Mouse (Mus musculus): Measurements from ENCODE around the gene Kbtbd3. TPM values are rescaled to one million over a fixed set of nuclear protein-coding genes. Genes with fewer than 3 reads are reported as not detected.

Gene Kbtbd3
- total and polyA plus RNA-seq, 2 experiments from 2014 or later, result 8.4 to 10.3 TPM

DNA sequence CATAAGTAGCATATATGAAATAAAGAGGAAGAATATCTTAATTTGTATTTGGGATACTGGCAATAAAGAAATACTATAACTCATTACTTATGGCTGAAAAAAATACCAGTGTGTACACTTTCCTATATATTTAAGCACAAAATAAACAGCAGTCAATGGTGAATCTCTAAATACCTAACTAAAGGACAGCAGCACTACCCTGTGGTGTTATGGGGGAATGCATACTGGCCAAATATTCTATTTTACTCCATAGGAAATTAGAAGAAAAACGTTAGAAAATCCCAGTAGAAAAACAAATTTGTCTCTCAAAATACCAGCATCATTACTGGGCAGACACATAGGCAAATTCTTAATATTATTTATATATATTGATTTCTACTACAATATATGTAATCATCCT, 4.8 kb upstream of the Kbtbd3 start:
- Histone ChIP-seq H3K9me3 (ENCODE audit: low read length) (no peaks in the 10 kb centered on the region), H3K36me3 (ENCODE audit: insufficient read depth) (peaks cover 7% of the 10 kb centered on the region), H3K27ac (ENCODE audit: low read depth, low read length) (no peak overlapping the region), H3K4me3 (ENCODE audit: low read depth, low read length) (no peak overlapping the region), H3K27me3 (ENCODE audit: insufficient read depth, low read length) (no peaks in the 10 kb centered on the region), H3K4me1 (ENCODE audit: insufficient read depth) (peaks cover 8% of the 10 kb centered on the region), H3K9ac (no peak overlapping the region), H3K4me2 (ENCODE audit: low read depth) (no peak overlapping the region)
- DNase-seq (no peak), ATAC-seq (no peak)
- WGBS, result 48% methylated on average over 1 of the region's 1 CpGs
- TF ChIP-seq CTCF (IDR thresholded peaks at IDR 0.05; ENCODE audit: low read depth), result peak; percentile 58

DNA sequence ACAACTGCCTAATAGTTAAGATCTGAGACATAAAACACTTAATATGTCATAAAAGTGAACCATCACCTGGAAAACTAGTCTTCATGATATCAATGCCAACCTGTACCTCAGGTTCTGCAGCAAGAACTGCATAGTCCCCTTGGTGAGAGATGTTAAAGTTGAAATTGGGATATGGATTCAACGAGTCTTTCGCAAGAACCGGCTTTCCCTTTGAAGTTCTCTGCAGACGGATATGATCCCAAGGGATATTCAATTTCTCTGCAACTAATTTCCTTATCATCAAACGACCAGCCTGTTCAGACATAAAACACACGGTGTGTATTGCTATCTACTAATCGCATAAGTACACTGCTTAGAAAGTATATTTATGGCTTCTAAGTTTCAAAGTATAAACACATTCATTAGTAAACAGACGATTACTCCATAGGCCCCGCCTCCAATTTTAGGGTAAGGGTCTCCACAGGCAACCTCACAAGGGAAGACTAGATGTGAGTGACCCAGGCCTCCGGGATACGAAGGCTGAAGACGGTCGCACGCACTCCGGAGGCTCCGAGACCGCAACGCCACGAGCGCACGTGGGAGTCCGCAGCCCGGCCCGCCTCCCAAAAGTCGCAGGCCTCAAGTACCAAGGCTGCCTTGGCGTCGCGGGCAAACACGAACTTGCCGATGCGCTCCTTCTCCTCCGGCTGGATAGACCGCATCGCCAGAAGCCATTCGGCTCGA, 844 bp upstream of the Kbtbd3 start:
- H3K27ac ChIP-seq (ENCODE audit: low read depth, low read length), result peak overlapping the region; percentile 98
- no peaks in the 10 kb centered on the region for H3K36me3 ChIP-seq (ENCODE audit: insufficient read depth)
- peak overlapping the region; percentile 56 for H3K9ac ChIP-seq
- 3% methylated on average over 36 of the region's 36 CpGs for WGBS
- H3K9me3 ChIP-seq (ENCODE audit: low read length), result no peaks in the 10 kb centered on the region
- H3K4me3 ChIP-seq (ENCODE audit: low read depth, low read length), result peak overlapping the region; percentile 56
- H3K4me1 ChIP-seq (ENCODE audit: insufficient read depth), result peaks cover 14% of the 10 kb centered on the region
- no peak for TF ChIP-seq CTCF (IDR thresholded peaks at IDR 0.05; ENCODE audit: low read depth)
- ATAC-seq (peak; percentile 36; the same call in 1 of the 2 replicates), DNase-seq (no peak)
- H3K27me3 ChIP-seq (ENCODE audit: insufficient read depth, low read length), result no peaks in the 10 kb centered on the region
- peak overlapping the region; percentile 62 for H3K4me2 ChIP-seq (ENCODE audit: low read depth)

DNA sequence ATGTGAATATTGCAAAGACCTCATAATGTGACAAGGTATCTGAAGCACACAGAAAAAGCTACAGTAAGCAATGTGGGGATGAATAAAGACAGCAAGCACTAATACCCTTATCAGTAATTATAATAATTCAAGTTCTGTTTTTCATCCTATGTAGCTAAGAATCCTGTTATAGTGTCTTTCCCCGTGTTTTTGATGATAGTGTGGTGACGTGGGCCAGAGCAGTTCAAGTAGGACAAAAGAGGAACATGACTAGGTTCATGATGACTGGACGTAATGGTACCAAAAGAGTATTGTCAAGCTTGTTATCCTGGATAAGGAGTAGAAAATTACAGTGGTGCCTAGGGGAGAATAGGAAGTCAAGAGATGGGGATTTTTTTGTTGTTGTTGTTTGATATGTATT, 1.1 kb downstream of the Kbtbd3 start:
- H3K9ac ChIP-seq, result peak overlapping the region; percentile 80
- H3K27ac ChIP-seq (ENCODE audit: low read depth, low read length), result peak overlapping the region; percentile 98
- no peaks in the 10 kb centered on the region for H3K9me3 ChIP-seq (ENCODE audit: low read length)
- no peaks in the 10 kb centered on the region for H3K27me3 ChIP-seq (ENCODE audit: insufficient read depth, low read length)
- TF ChIP-seq CTCF (IDR thresholded peaks at IDR 0.05; ENCODE audit: low read depth), result no peak
- DNase-seq (no peak), ATAC-seq (no peak)
- H3K4me1 ChIP-seq (ENCODE audit: insufficient read depth), result peaks cover 14% of the 10 kb centered on the region
- peak overlapping the region; percentile 65 for H3K4me2 ChIP-seq (ENCODE audit: low read depth)
- WGBS, result 73% methylated on average over 3 of the region's 3 CpGs
- H3K36me3 ChIP-seq (ENCODE audit: insufficient read depth), result no peaks in the 10 kb centered on the region
- peak overlapping the region; percentile 56 for H3K4me3 ChIP-seq (ENCODE audit: low read depth, low read length)

DNA sequence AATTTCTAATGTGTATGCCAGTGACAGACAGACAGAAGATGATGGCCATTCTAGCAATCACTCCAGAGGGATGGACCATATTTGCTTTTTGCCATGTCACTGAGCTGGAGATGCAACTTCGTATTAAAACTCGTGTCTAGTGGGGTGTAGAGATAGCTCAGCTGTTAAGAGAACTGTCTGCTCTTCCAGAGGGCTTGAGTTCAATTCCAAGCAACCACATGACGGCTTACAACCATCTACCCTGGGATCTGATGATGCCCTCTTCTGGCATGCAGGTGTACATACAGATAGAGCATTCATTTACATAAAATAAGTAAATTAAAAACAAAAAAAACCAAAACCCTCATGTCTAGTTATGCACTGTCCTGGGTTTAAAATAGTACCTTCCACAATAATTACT, 1.5 kb downstream of the Kbtbd3 start:
- H3K4me2 ChIP-seq (ENCODE audit: low read depth), result no peak overlapping the region
- 0 out of 2 replicates have a peak, but pooled peaks have one; percentile 16 for TF ChIP-seq CTCF (IDR thresholded peaks at IDR 0.05; ENCODE audit: low read depth)
- ATAC-seq (no peak), DNase-seq (no peak)
- 86% methylated on average over 3 of the region's 3 CpGs for WGBS
- H3K4me1 ChIP-seq (ENCODE audit: insufficient read depth), result peaks cover 14% of the 10 kb centered on the region
- H3K36me3 ChIP-seq (ENCODE audit: insufficient read depth), result no peaks in the 10 kb centered on the region
- no peaks in the 10 kb centered on the region for H3K27me3 ChIP-seq (ENCODE audit: insufficient read depth, low read length)
- no peak overlapping the region for H3K4me3 ChIP-seq (ENCODE audit: low read depth, low read length)
- H3K9ac ChIP-seq, result no peak overlapping the region
- no peak overlapping the region for H3K27ac ChIP-seq (ENCODE audit: low read depth, low read length)
- no peaks in the 10 kb centered on the region for H3K9me3 ChIP-seq (ENCODE audit: low read length)

DNA sequence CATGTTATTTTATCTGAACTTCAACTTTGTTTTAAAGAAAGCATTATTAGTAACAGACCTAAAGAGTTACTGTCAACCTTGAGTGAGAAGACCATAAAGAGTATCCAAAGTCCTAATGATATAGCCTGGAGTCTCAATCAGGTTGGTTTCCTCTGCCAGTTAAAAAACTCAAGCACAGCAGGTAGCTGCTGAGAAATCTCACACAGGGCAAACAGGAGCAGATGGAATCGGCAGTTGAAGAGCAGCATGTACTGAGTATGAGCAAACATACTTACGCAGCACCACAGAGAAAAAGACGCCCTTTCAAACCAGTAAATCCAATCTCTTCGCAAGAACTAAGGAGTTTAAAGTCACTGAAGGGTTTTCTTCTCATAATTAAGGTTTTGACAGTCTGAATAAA, 4.3 kb downstream of the Kbtbd3 start:
- H3K4me3 ChIP-seq (ENCODE audit: low read depth, low read length), result no peak overlapping the region
- WGBS, result 82% methylated on average over 4 of the region's 4 CpGs
- H3K27me3 ChIP-seq (ENCODE audit: insufficient read depth, low read length), result no peaks in the 10 kb centered on the region
- 0 out of 2 replicates have a peak, but pooled peaks cover 6% of the 10 kb centered on the region for H3K4me1 ChIP-seq (ENCODE audit: insufficient read depth)
- H3K36me3 ChIP-seq (ENCODE audit: insufficient read depth), result no peaks in the 10 kb centered on the region
- H3K9ac ChIP-seq, result no peak overlapping the region
- no peak for TF ChIP-seq CTCF (IDR thresholded peaks at IDR 0.05; ENCODE audit: low read depth)
- no peak overlapping the region for H3K4me2 ChIP-seq (ENCODE audit: low read depth)
- ATAC-seq, result no peak
- H3K9me3 ChIP-seq (ENCODE audit: low read length), result no peaks in the 10 kb centered on the region
- H3K27ac ChIP-seq (ENCODE audit: low read depth, low read length), result no peak overlapping the region
- DNase-seq, result no peak

DNA sequence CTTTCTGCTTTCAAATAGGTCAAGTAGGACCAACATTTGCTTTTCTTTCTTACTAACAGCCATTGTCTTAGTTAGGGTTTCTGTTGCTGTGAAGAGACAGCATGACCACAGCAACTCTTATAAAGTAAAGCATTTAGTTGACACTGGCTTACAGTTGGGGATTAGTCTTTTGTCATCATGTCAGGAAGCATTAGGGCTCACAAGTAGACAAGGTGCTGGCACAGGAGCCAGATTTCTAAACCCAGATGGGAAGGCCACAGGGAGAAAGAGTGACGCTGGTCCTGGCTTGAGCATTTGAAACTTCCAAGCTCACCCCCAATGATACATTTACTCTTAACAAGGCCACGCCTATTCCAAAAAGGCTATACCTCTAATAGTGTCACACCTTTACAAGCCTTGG, 6.1 kb downstream of the Kbtbd3 start:
- WGBS, result 86% methylated on average over 2 of the region's 2 CpGs

DNA sequence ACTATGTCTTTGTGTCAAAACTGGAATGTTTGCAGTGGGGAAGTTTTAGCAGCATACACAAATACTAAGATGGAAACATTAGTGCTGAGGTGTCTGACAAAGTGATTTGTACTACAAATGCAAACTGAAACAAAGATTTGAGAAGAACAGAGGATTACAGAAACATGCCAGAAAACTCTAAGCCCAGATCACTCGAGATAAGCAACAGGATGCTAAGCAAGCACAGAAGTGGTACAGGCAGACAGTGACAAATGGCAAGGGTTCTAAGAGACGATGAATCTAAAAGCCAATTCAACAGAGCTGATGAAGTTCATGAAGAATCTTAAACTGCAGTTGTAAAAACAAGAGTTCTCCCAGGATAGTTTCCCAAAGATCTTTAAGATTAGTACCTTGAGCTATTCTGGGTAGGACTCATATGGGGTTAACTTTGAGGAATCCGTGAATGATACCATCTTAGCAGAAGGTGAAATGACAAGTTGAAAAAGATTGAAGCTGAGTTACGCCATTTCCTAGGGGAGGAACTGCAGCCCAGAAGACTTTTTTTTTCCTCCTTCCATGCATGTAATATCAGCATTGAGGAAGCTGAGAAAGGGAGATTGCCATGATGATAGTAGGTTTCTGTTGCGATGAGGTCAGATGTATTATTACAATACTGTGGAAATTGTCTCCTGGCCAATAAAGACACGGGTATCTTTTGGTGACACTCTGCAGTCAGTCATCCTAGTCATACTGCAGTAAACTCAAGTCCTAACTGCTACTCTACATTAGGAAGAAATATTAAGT, 9.5 kb downstream of the Kbtbd3 start:
- ATAC-seq (no peak), DNase-seq (no peak)
- Histone ChIP-seq H3K27me3 (ENCODE audit: insufficient read depth, low read length) (no peaks in the 10 kb centered on the region), H3K9ac (no peak overlapping the region), H3K27ac (ENCODE audit: low read depth, low read length) (no peak overlapping the region), H3K4me2 (ENCODE audit: low read depth) (no peak overlapping the region), H3K4me1 (ENCODE audit: insufficient read depth) (no peaks in the 10 kb centered on the region), H3K4me3 (ENCODE audit: low read depth, low read length) (no peak overlapping the region), H3K9me3 (ENCODE audit: low read length) (no peaks in the 10 kb centered on the region), H3K36me3 (ENCODE audit: insufficient read depth) (no peaks in the 10 kb centered on the region)
- no peak for TF ChIP-seq CTCF (IDR thresholded peaks at IDR 0.05; ENCODE audit: low read depth)
- 87% methylated on average over 6 of the region's 6 CpGs for WGBS

More for the DNA sequence above, 6.1 kb downstream of the Kbtbd3 start:
- no peak for DNase-seq
- Histone ChIP-seq H3K27me3 (ENCODE audit: insufficient read depth, low read length) (no peaks in the 10 kb centered on the region), H3K9ac (no peak overlapping the region), H3K27ac (ENCODE audit: low read depth, low read length) (no peak overlapping the region), H3K4me3 (ENCODE audit: low read depth, low read length) (no peak overlapping the region), H3K4me1 (ENCODE audit: insufficient read depth) (0 out of 2 replicates have a peak, but pooled peaks cover 1% of the 10 kb centered on the region), H3K9me3 (ENCODE audit: low read length) (no peaks in the 10 kb centered on the region), H3K36me3 (ENCODE audit: insufficient read depth) (no peaks in the 10 kb centered on the region), H3K4me2 (ENCODE audit: low read depth) (no peak overlapping the region)
- TF ChIP-seq CTCF (IDR thresholded peaks at IDR 0.05; ENCODE audit: low read depth), result no peak
- no peak for ATAC-seq

Data from forebrain, postnatal 0 days (tissue).